Mouse (Mus musculus) E14TG2a.4 (cell line): ENCODE measurements around the gene Otub2.

ENCODE experiments used
- CTCF ChIP-seq: conservative IDR thresholded peaks from 2 replicates; pipeline ENCODE4 v1.5.1; 2014; ENCODE audit warnings: low read length
- NANOG ChIP-seq: IDR thresholded peaks from 2 replicates; pipeline ENCODE4 v1.6.1; 2014; ENCODE audit warnings: borderline replicate concordance, low read length, mixed read lengths
- POU5F1 ChIP-seq: IDR thresholded peaks from 2 replicates; pipeline ENCODE4 v1.6.1; 2014; ENCODE audit warnings: low read length, borderline replicate concordance

GRCm38 (mm10) chr12:103348506-103348905, 40.0 kb upstream of the Otub2 start:
- TF ChIP-seq CTCF (peak; percentile 98), NANOG (no peak), POU5F1 (no peak)
